8 mouse cellular contexts compared by ENCODE assay signal in genomic region chr8:93626807-93627526, GRCm38 (mm10).
A peak's percentile ranks its signal among the peaks of the same experiment; 100 is the strongest.
DNase-seq lines count a peak whose midpoint lies in the region; ATAC-seq lines count a peak whose summit lies in the region.

No protein-coding gene starts in this region.

- H3K4me2 ChIP-seq in kidney, embryonic 15.5 days: peak overlapping the region; percentile 36; the same call in 1 of the 2 replicates
- peak overlapping the region; percentile 24 for H3K4me2 ChIP-seq in forebrain, embryonic 15.5 days (replicated peaks)
- H3K4me2 ChIP-seq in hindbrain, embryonic 13.5 days: peak overlapping the region; percentile 45
- H3K4me2 ChIP-seq in lung, embryonic 16.5 days (ENCODE audit: low read depth, low read length): 0 out of 2 replicates have a peak overlapping the region, but pooled peaks have one; percentile 7

- no peak for DNase-seq in kidney, adult 18-20 months
- DNase-seq in cerebellum, adult 18-20 months: peak; percentile 78 to 81
- peak; percentile 3 for DNase-seq in retina, adult 2 months (ENCODE audit: low read depth, low spot score)
- no peak for DNase-seq in natural killer cell, adult 2 months (ENCODE audit: low spot score in 2 of 2)

- no peaks in the 10 kb centered on the region for H3K36me3 ChIP-seq in kidney, embryonic 15.5 days
- no peaks in the 10 kb centered on the region for H3K36me3 ChIP-seq in forebrain, embryonic 15.5 days
- H3K36me3 ChIP-seq in hindbrain, embryonic 13.5 days: no peaks in the 10 kb centered on the region
- no peaks in the 10 kb centered on the region for H3K36me3 ChIP-seq in lung, embryonic 16.5 days (ENCODE audit: control insufficient read depth, insufficient read depth, low read length)

- no peak overlapping the region for H3K4me3 ChIP-seq in kidney, embryonic 15.5 days (replicated peaks)
- 0 out of 2 replicates have a peak overlapping the region, but pooled peaks have one; percentile 3 for H3K4me3 ChIP-seq in forebrain, embryonic 15.5 days
- H3K4me3 ChIP-seq in hindbrain, embryonic 13.5 days: no peak overlapping the region; the same call in 1 of the 2 replicates
- H3K4me3 ChIP-seq in lung, embryonic 16.5 days (ENCODE audit: low read length): no peak overlapping the region

- peak; percentile 76 for ATAC-seq in kidney, embryonic 15.5 days (replicated peaks; ENCODE audit: low FRiP score)
- peak; percentile 91 for ATAC-seq in forebrain, embryonic 15.5 days (replicated peaks)
- ATAC-seq in hindbrain, embryonic 13.5 days (ENCODE audit: low FRiP score): peak; percentile 90
- ATAC-seq in lung, embryonic 16.5 days (ENCODE audit: low read depth): peak; percentile 59; the same call in 1 of the 2 replicates

- H3K9ac ChIP-seq in kidney, embryonic 15.5 days: no peak overlapping the region
- 0 out of 2 replicates have a peak overlapping the region, but pooled peaks have one; percentile 9 for H3K9ac ChIP-seq in forebrain, embryonic 15.5 days (replicated peaks)
- peak overlapping the region; percentile 43; the same call in 1 of the 2 replicates for H3K9ac ChIP-seq in hindbrain, embryonic 13.5 days
- no peak overlapping the region for H3K9ac ChIP-seq in lung, embryonic 16.5 days (ENCODE audit: low read length)

- WGBS in kidney, embryonic 15.5 days: 34% methylated on average over 18 of the region's 18 CpGs
- 15% methylated on average over 18 of the region's 18 CpGs for WGBS in forebrain, embryonic 15.5 days
- 14% methylated on average over 18 of the region's 18 CpGs for WGBS in hindbrain, embryonic 13.5 days
- 16% methylated on average over 18 of the region's 18 CpGs for WGBS in lung, embryonic 16.5 days

- H3K9me3 ChIP-seq in kidney, embryonic 15.5 days (replicated peaks): no peaks in the 10 kb centered on the region
- no peaks in the 10 kb centered on the region for H3K9me3 ChIP-seq in forebrain, embryonic 15.5 days
- H3K9me3 ChIP-seq in hindbrain, embryonic 13.5 days: no peaks in the 10 kb centered on the region
- no peaks in the 10 kb centered on the region for H3K9me3 ChIP-seq in lung, embryonic 16.5 days (ENCODE audit: control insufficient read depth, low read length)

- H3K4me1 ChIP-seq in kidney, embryonic 15.5 days: peaks cover 10% of the 10 kb centered on the region; the same call in 1 of the 2 replicates
- peaks cover 16% of the 10 kb centered on the region for H3K4me1 ChIP-seq in forebrain, embryonic 15.5 days
- H3K4me1 ChIP-seq in hindbrain, embryonic 13.5 days (replicated peaks): peaks cover 17% of the 10 kb centered on the region
- no peaks in the 10 kb centered on the region for H3K4me1 ChIP-seq in lung, embryonic 16.5 days (replicated peaks; ENCODE audit: control insufficient read depth, insufficient read depth, low read length)

- no peaks in the 10 kb centered on the region for H3K27me3 ChIP-seq in kidney, embryonic 15.5 days
- H3K27me3 ChIP-seq in forebrain, embryonic 15.5 days: no peaks in the 10 kb centered on the region
- no peaks in the 10 kb centered on the region for H3K27me3 ChIP-seq in hindbrain, embryonic 13.5 days
- H3K27me3 ChIP-seq in lung, embryonic 16.5 days (ENCODE audit: control insufficient read depth, insufficient read depth, low read depth, low read length): no peaks in the 10 kb centered on the region

- no peak overlapping the region for H3K27ac ChIP-seq in kidney, embryonic 15.5 days
- H3K27ac ChIP-seq in forebrain, embryonic 15.5 days (replicated peaks): peak overlapping the region; percentile 78
- H3K27ac ChIP-seq in hindbrain, embryonic 13.5 days: peak overlapping the region; percentile 85
- no peak overlapping the region for H3K27ac ChIP-seq in lung, embryonic 16.5 days (ENCODE audit: low read length)

Comparison
In these comparisons a context has a peak if more than half of its experiments do, and no peak if none do; other contexts are left out.
1. H3K27ac ChIP-seq: peak in forebrain, embryonic 15.5 days (single experiment) and hindbrain, embryonic 13.5 days (single experiment); none in kidney, embryonic 15.5 days (single experiment) and lung, embryonic 16.5 days (single experiment).
2. H3K9ac ChIP-seq: peak in forebrain, embryonic 15.5 days (single experiment) and hindbrain, embryonic 13.5 days (single experiment); none in kidney, embryonic 15.5 days (single experiment) and lung, embryonic 16.5 days (single experiment).
3. DNase-seq: peak in cerebellum, adult 18-20 months (2 of 2) and retina, adult 2 months (single experiment); none in kidney, adult 18-20 months (single experiment) and natural killer cell, adult 2 months (0 of 2).
4. Peak in every context shown above with its lines, with median percentiles within 50 percentile points of each other: ATAC-seq and H3K4me2 ChIP-seq.